Mouse (Mus musculus) right cerebral cortex, adult 18-20 months (tissue): ENCODE measurements at regions not wholly inside any gene's neighbourhood (a gene's known extent, or its start where the extent isn't known, plus 50 kb on each side); places are given as distances from the start of the nearest gene placed in this dataset.
"Not testable (repeated sequence)": the region's sequence is repeated elsewhere in the genome, so short reads cannot be mapped to it uniquely, and the experiment has no call there.

Experiments used
- DNase-seq: peaks from one replicate; pipeline ENCODE4 v3.0.0; 2022; ENCODE audit warnings: mixed read lengths

GRCm38 (mm10) chrX:18960465-18960864 lies 499.3 kb upstream of the 4930578C19Rik start:
- no peak for DNase-seq

- DNase-seq, result no peak
These were observed 481.4 kb upstream of the 4930578C19Rik start for GRCm38 (mm10) chrX:18942612-18943011.

GRCm38 (mm10) chrX:18933340-18933739 lies 472.1 kb upstream of the 4930578C19Rik start:
- peak; percentile 23 for DNase-seq

GRCm38 (mm10) chrX:18923084-18923483 lies 461.9 kb upstream of the 4930578C19Rik start:
- no peak for DNase-seq

GRCm38 (mm10) chrX:18921366-18922092 lies 460.3 kb upstream of the 4930578C19Rik start:
- DNase-seq, result no peak

- DNase-seq, result no peak
These were observed 421.6 kb upstream of the 4930578C19Rik start for GRCm38 (mm10) chrX:18882784-18883171.

- DNase-seq, result peak; percentile 74
These were observed 421.0 kb upstream of the 4930578C19Rik start for GRCm38 (mm10) chrX:18882088-18882783.

GRCm38 (mm10) chrX:18875734-18876133 lies 414.5 kb upstream of the 4930578C19Rik start:
- no peak for DNase-seq

- DNase-seq, result no peak
These were observed 412.9 kb upstream of the 4930578C19Rik start for GRCm38 (mm10) chrX:18874051-18874450.

- DNase-seq, result peak; percentile 7
These were observed 377.5 kb upstream of the 4930578C19Rik start for GRCm38 (mm10) chrX:18838668-18839067.

- DNase-seq, result not testable (repeated sequence)
These were observed 363.8 kb upstream of the 4930578C19Rik start for GRCm38 (mm10) chrX:18824971-18825370.

- DNase-seq, result no peak
These were observed 353.3 kb upstream of the 4930578C19Rik start for GRCm38 (mm10) chrX:18814441-18814973.
